Mouse (Mus musculus) heart, embryonic 10.5 days (tissue): ENCODE measurements at regions not wholly inside any gene's neighbourhood (a gene's known extent, or its start where the extent isn't known, plus 50 kb on each side); places are given as distances from the start of the nearest gene placed in this dataset.

Source experiments
- DNase-seq: peaks from one replicate; pipeline ENCODE4 v3.0.0-alpha.2; 2017; ENCODE audit warnings: low spot score
- H3K27ac ChIP-seq: fragments of 300-500 bp; sonication (generic); 2 replicates; pipeline ENCODE4 v1.5.1; 2016; ENCODE audit warnings: mild to moderate bottlenecking
- H3K27me3 ChIP-seq: fragments of 300-500 bp; sonication (generic); 2 replicates; pipeline ENCODE4 v1.6.1; 2016; ENCODE audit warnings: mild to moderate bottlenecking; ENCODE audit not compliant: poor library complexity, insufficient read depth, severe bottlenecking
- H3K36me3 ChIP-seq: fragments of 300-500 bp; sonication (generic); 2 replicates; pipeline ENCODE4 v1.6.1; 2016; ENCODE audit warnings: mild to moderate bottlenecking, moderate library complexity
- H3K4me1 ChIP-seq: fragments of 300-500 bp; sonication (generic); 2 replicates; pipeline ENCODE4 v1.6.1; 2016; ENCODE audit warnings: mild to moderate bottlenecking
- H3K4me3 ChIP-seq: fragments of 300-500 bp; sonication (generic); 2 replicates; pipeline ENCODE4 v1.5.1; 2016; ENCODE audit warnings: mild to moderate bottlenecking, moderate library complexity
- H3K9me3 ChIP-seq: fragments of 300-500 bp; sonication (generic); 2 replicates; pipeline ENCODE4 v1.6.1; 2016; ENCODE audit warnings: mild to moderate bottlenecking, moderate library complexity
- WGBS: fragments of 180-500 bp; shearing (Covaris S2); methylation state at CpG from one replicate; pipeline ENCODE4 v1.1.7; 2016; 5-methylcytosine and 5-hydroxymethylcytosine counted together

DNA sequence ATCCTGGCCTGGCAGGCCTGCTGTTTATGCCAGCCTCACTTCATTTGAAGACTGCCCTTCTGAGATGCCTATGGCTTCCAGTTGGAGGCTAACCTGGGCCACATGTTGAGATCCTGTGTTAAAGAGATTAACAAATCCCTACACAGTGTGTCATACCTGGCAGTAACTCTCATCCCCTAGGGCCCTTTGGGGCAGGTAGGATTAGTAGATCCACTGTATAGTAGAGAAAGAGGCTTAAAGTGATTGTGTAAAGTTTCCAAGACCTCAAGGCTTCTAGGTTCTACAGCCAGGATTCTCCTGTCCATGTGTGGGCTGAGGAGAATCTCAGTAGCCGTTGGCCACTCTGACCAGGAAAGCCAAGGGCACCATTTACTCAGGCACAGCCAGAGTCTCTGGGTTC, 231.4 kb downstream of the Foxo1 start:
- H3K27me3 ChIP-seq = peaks cover 22% of the 10 kb centered on the region; the same call in 1 of the 2 replicates
- no peak for DNase-seq
- no peak overlapping the region for H3K27ac ChIP-seq
- no peaks in the 10 kb centered on the region for H3K9me3 ChIP-seq
- no peaks in the 10 kb centered on the region for H3K36me3 ChIP-seq
- 85% methylated on average over 1 of the region's 1 CpGs for WGBS
- H3K4me1 ChIP-seq = peaks cover 14% of the 10 kb centered on the region; the same call in 1 of the 2 replicates
- H3K4me3 ChIP-seq = no peak overlapping the region

DNA sequence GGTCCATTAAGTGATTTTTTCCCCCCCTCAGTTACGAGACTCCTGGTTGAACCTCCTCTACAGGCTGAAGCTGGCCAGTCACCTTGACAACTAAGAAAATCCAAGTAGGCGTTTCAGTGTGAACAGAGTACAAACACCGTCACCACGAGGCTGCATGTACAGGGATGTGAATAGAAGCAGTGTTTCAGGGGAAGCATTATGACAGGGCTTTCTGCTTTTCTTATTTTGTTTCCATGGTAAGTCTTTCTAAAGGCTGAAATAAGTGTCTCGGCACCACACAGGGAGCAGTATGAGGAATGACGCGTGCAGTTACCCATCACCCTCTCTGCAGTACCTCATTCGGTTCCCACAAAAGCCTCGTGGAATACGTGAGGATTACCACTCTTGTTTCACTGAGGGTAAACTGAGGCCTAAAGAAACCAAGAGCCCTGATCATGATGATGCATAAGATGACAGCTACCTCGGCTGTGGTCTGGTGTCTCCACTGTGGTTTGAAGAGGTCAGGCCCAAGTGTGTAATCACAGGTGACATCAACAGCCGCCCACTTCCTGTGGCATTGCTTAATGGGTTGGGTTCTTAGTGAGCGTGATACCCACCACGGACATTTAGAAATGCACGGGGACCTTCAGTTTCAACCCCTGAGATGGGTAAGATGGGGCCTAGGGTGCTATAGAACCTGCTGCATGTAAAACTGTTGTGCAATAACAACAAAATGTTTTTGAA, 230.5 kb downstream of the Foxo1 start:
- DNase-seq = no peak
- 88% methylated on average over 15 of the region's 15 CpGs for whole genome bisulfite sequencing
- H3K9me3 ChIP-seq = no peaks in the 10 kb centered on the region
- no peak overlapping the region for H3K4me3 ChIP-seq
- H3K4me1 ChIP-seq = peaks cover 6% of the 10 kb centered on the region; the same call in 1 of the 2 replicates
- no peak overlapping the region for H3K27ac ChIP-seq
- no peaks in the 10 kb centered on the region for H3K36me3 ChIP-seq
- peaks cover 22% of the 10 kb centered on the region; the same call in 1 of the 2 replicates for H3K27me3 ChIP-seq

DNA sequence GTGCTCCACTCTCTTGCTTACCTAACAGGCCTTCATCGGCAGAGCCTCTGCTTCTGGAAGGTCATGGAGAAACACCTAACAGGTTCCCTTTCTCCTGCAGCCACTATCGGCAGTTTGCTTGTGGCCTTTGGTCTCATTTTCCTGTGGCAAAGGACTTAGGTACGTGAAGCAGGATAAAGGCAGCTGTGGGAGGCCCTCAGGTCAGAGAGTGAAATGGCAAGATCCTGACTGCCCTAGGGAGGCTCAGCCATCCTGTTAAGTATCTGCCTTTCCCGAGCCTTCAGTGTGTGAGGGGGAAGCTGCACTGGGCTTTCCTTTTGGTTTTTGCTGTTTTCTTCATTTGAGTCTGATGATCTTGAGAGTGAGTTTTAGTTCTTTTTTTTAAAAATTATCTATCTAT, 228.8 kb downstream of the Foxo1 start:
- WGBS = 77% methylated on average over 4 of the region's 4 CpGs
- Histone ChIP-seq H3K4me1 (peaks cover under 1% of the 10 kb centered on the region; the same call in 1 of the 2 replicates), H3K36me3 (no peaks in the 10 kb centered on the region), H3K27ac (no peak overlapping the region), H3K27me3 (peaks cover 22% of the 10 kb centered on the region; the same call in 1 of the 2 replicates), H3K9me3 (no peaks in the 10 kb centered on the region), H3K4me3 (no peak overlapping the region)
- no peak for DNase-seq

DNA sequence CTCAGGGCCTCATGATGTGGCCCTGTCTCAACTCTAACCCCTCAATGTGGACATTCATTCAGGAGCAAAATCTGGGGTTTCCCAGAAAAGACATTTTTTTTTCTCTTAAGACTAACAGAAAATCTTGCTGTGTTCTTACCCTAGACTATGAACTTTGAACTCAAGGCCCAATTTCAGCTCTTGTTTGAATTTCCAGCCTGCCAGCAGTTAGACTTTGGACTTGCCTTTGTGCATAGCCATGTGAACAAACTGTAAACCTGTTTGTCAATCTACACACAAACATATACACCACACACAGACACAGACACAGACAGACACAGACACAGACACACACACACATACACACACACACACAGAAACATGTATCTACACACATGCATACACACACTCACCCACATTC, 227.3 kb downstream of the Foxo1 start:
- Histone ChIP-seq H3K9me3 (no peaks in the 10 kb centered on the region), H3K4me3 (no peak overlapping the region), H3K27me3 (peaks cover 10% of the 10 kb centered on the region; the same call in 1 of the 2 replicates), H3K4me1 (no peaks in the 10 kb centered on the region), H3K36me3 (no peaks in the 10 kb centered on the region), H3K27ac (no peak overlapping the region)
- DNase-seq = no peak

DNA sequence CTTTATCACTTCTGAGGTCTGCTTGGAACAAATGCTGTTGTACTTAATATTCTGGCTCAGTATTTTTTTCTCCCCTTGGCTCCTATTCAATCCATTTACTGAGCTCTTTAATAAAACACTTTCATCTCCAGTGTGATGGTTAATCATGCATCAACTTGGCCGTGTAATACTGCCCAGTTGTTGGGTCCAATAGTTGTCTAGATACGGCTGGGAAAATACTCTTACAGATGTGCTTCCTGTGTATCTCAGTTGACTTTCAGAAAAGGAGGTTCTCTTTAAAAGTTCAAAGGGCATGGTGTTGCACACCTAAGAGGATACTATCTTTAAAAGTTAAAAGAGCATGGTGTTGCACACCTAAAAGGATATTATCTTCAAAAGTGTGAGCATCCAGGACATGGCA, 226.8 kb downstream of the Foxo1 start:
- DNase-seq = no peak
- Histone ChIP-seq H3K4me3 (no peak overlapping the region), H3K27ac (no peak overlapping the region), H3K27me3 (peaks cover 10% of the 10 kb centered on the region; the same call in 1 of the 2 replicates), H3K36me3 (no peaks in the 10 kb centered on the region), H3K9me3 (no peaks in the 10 kb centered on the region), H3K4me1 (no peaks in the 10 kb centered on the region)
- 68% methylated on average over 2 of the region's 2 CpGs for WGBS

DNA sequence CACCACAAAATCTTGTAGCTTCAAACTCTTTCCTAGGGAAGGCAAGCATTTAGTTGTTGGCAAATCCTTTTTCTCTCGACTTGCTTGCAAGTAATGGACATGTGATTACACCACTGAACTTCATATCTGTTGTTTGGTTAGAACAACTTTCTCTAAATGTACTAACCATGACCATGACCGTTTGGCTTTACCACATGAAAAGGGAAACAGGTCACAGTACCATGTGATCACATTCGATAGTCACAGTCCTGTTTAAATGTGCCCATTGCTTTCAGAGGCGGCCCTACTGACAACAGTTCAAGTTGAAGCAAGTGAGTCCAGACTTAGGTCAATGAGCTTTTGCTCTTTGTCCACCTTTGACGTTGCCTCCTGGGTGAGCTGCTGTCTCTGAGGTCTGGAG, 211.1 kb downstream of the Foxo1 start:
- no peak for DNase-seq
- no peak overlapping the region for H3K27ac ChIP-seq
- H3K9me3 ChIP-seq = no peaks in the 10 kb centered on the region
- WGBS = 79% methylated on average over 5 of the region's 5 CpGs
- H3K27me3 ChIP-seq = no peaks in the 10 kb centered on the region
- no peaks in the 10 kb centered on the region for H3K36me3 ChIP-seq
- H3K4me3 ChIP-seq = no peak overlapping the region
- H3K4me1 ChIP-seq = no peaks in the 10 kb centered on the region

DNA sequence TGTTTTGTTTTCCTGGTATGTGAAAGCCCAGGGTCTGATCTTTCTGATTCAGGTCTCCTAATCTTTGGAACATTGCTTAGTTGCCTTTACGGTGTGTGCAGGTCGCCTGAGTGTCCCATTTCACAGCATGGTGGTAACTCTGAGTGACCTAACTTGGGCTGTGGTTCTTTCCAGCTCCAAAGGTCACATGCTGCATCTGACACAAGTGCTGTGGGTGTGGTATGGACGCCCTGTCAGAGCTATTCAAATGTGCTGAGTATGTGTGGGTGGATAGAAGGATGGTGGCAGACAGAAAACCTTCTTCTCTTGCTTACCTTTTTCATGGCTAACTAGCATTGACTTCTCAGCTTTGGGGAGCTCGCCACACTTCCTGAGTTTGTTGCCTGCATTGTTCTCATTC, 201.8 kb downstream of the Foxo1 start:
- no peaks in the 10 kb centered on the region for H3K4me1 ChIP-seq
- peaks cover 14% of the 10 kb centered on the region; the same call in 1 of the 2 replicates for H3K9me3 ChIP-seq
- no peaks in the 10 kb centered on the region for H3K27me3 ChIP-seq
- WGBS = 71% methylated on average over 4 of the region's 4 CpGs
- H3K27ac ChIP-seq = no peak overlapping the region
- no peak for DNase-seq
- no peak overlapping the region for H3K4me3 ChIP-seq
- no peaks in the 10 kb centered on the region for H3K36me3 ChIP-seq

DNA sequence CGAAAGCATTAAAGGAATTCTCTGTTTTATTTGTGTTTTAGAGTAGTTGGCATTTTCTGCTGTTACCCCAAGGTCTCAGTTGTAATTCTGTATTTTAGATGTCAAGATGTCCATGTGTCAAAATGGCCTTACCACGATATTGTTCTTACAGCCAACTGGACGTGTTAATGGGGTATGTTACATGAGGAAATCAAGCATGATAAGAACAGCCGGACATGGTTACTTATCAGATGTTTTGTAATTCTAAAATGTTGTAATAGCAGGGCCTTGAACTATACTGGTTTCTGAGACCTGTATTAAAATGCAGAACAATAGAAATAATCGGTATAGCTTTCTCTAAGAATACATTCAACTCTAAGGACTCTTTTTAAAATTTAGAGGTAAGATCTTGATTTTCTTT, 201.3 kb downstream of the Foxo1 start:
- H3K4me3 ChIP-seq = no peak overlapping the region
- H3K9me3 ChIP-seq = peaks cover 14% of the 10 kb centered on the region; the same call in 1 of the 2 replicates
- DNase-seq = no peak
- 83% methylated on average over 5 of the region's 5 CpGs for WGBS
- no peaks in the 10 kb centered on the region for H3K27me3 ChIP-seq
- H3K36me3 ChIP-seq = no peaks in the 10 kb centered on the region
- no peak overlapping the region for H3K27ac ChIP-seq
- no peaks in the 10 kb centered on the region for H3K4me1 ChIP-seq

DNA sequence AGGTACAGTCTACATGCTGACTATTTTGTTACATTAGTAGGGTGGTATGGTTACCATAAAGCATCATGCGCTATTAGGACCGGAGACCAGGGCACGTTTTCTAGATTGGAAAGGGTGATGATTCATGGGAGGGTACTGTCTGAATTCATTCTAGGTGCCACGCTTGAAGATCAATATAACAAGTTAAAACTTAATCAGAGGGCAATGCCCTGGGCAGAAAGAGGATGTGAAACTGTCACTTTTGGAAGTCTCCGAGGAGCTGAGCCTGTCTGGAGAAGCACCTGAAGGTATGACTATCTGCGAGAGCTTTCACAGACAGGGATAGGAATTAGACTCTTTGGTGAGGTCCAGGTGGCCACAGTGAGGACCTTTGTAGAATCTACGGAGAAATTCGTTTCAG, 200.2 kb downstream of the Foxo1 start:
- H3K9me3 ChIP-seq = peaks cover 14% of the 10 kb centered on the region; the same call in 1 of the 2 replicates
- WGBS = 87% methylated on average over 8 of the region's 8 CpGs
- no peaks in the 10 kb centered on the region for H3K36me3 ChIP-seq
- H3K27ac ChIP-seq = no peak overlapping the region
- no peak for DNase-seq
- H3K27me3 ChIP-seq = no peaks in the 10 kb centered on the region
- H3K4me3 ChIP-seq = no peak overlapping the region
- no peaks in the 10 kb centered on the region for H3K4me1 ChIP-seq

- Histone ChIP-seq H3K36me3 (no peaks in the 10 kb centered on the region), H3K27ac (no peak overlapping the region), H3K27me3 (no peaks in the 10 kb centered on the region), H3K4me3 (no peak overlapping the region), H3K9me3 (peaks cover 14% of the 10 kb centered on the region; the same call in 1 of the 2 replicates), H3K4me1 (no peaks in the 10 kb centered on the region)
- 70% methylated on average over 3 of the region's 3 CpGs for WGBS
- DNase-seq = peak; percentile 2
Measured at GRCm38 (mm10) chr3:52467876-52468275, 199.7 kb downstream of the Foxo1 start.

- H3K4me1 ChIP-seq = no peaks in the 10 kb centered on the region
- 78% methylated on average over 11 of the region's 11 CpGs for WGBS
- peaks cover 14% of the 10 kb centered on the region; the same call in 1 of the 2 replicates for H3K9me3 ChIP-seq
- no peak overlapping the region for H3K27ac ChIP-seq
- DNase-seq = no peak
- H3K4me3 ChIP-seq = no peak overlapping the region
- no peaks in the 10 kb centered on the region for H3K36me3 ChIP-seq
- H3K27me3 ChIP-seq = no peaks in the 10 kb centered on the region
Measured at GRCm38 (mm10) chr3:52466984-52467565, 198.9 kb downstream of the Foxo1 start.

DNA sequence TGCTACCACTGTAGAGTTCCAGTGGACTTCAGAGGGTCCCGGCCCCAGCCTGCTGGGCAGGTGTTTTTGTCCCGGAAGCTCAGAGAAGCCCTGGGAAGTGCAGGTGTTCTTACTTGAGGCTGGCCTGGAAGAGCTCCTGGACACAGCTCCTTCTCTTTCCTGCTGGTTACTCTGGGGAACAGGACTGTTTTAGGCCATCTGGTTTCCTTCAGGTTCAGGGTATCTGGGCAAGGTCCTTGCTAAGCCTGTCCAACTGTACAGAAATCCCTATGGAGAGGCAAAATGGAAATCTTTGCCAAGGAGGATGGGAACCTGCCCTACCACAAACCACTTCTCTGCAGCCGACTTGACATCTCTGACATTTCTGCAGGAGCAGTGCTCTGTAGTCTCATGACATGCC, 198.4 kb downstream of the Foxo1 start:
- peak; percentile 10 for DNase-seq
- Histone ChIP-seq H3K27me3 (no peaks in the 10 kb centered on the region), H3K4me3 (no peak overlapping the region), H3K27ac (no peak overlapping the region), H3K4me1 (no peaks in the 10 kb centered on the region), H3K36me3 (no peaks in the 10 kb centered on the region), H3K9me3 (peaks cover 10% of the 10 kb centered on the region; the same call in 1 of the 2 replicates)
- 75% methylated on average over 3 of the region's 3 CpGs for WGBS

GRCm38 (mm10) chr3:52463911-52464310, 195.8 kb downstream of the Foxo1 start:
- Histone ChIP-seq H3K4me3 (no peak overlapping the region), H3K27ac (no peak overlapping the region), H3K36me3 (no peaks in the 10 kb centered on the region), H3K27me3 (no peaks in the 10 kb centered on the region), H3K9me3 (no peaks in the 10 kb centered on the region), H3K4me1 (no peaks in the 10 kb centered on the region)
- 61% methylated on average over 7 of the region's 7 CpGs for WGBS
- peak; percentile 57 for DNase-seq
